8 mouse cellular contexts compared by ENCODE assay signal in genomic region chr10:21188564-21189274, GRCm38 (mm10). TPM values are rescaled to one million over a fixed set of nuclear protein-coding genes. Genes with fewer than 3 reads are reported as not detected.
DNase-seq lines count a peak whose midpoint lies in the region; ATAC-seq and TF ChIP-seq lines count a peak whose summit lies in the region.

No protein-coding gene starts in this region.

- H3K27me3 ChIP-seq in limb, embryonic 10.5 days (ENCODE audit: low read depth, poor library complexity, severe bottlenecking) = no peaks in the 10 kb centered on the region
- peaks cover 6% of the 10 kb centered on the region for H3K27me3 ChIP-seq in midbrain, embryonic 12.5 days

- TF ChIP-seq CTCF in cortical plate, adult 2 months (IDR thresholded peaks at IDR 0.05; ENCODE audit: extremely low read depth, insufficient read depth, low read length) = peak; percentile 68

- DNase-seq in 416B (ENCODE audit: low read depth) (peak; percentile 87), ZHBTc4 (ENCODE audit: low read depth, low spot score) (peak; percentile 72)
- DNase-seq in kidney, adult 18-20 months = peak; percentile 23
- peak; percentile 45 for DNase-seq in limb, embryonic 10.5 days (ENCODE audit: low spot score)
- peak; percentile 50 to 62 for DNase-seq in spleen, postnatal 10 days (ENCODE audit: low spot score in 2 of 2)

- 32% methylated on average over 11 of the region's 11 CpGs for WGBS in limb, embryonic 10.5 days
- 26% methylated on average over 11 of the region's 11 CpGs for WGBS in midbrain, embryonic 12.5 days

- H3K4me1 ChIP-seq in cortical plate, adult 2 months (ENCODE audit: control insufficient read depth, insufficient read depth, low read length) = no peaks in the 10 kb centered on the region
- H3K4me1 ChIP-seq in limb, embryonic 10.5 days = no peaks in the 10 kb centered on the region
- peaks cover 8% of the 10 kb centered on the region; the same call in 1 of the 2 replicates for H3K4me1 ChIP-seq in midbrain, embryonic 12.5 days

- no peak overlapping the region for H3K27ac ChIP-seq in cortical plate, adult 2 months (ENCODE audit: insufficient read depth, low read length)
- no peak overlapping the region for H3K27ac ChIP-seq in limb, embryonic 10.5 days
- H3K27ac ChIP-seq in midbrain, embryonic 12.5 days (replicated peaks) = no peak overlapping the region

- no peaks in the 10 kb centered on the region for H3K36me3 ChIP-seq in limb, embryonic 10.5 days
- H3K36me3 ChIP-seq in midbrain, embryonic 12.5 days = no peaks in the 10 kb centered on the region

- H3K9me3 ChIP-seq in limb, embryonic 10.5 days (replicated peaks) = no peaks in the 10 kb centered on the region
- H3K9me3 ChIP-seq in midbrain, embryonic 12.5 days = no peaks in the 10 kb centered on the region

- ATAC-seq in granulocyte monocyte progenitor cell, adult 5-6 weeks (replicated peaks; ENCODE audit: poor library complexity, severe bottlenecking) = peak; percentile 24; the same call in 1 of the 2 replicates
- peak; percentile 54; the same call in 1 of the 2 replicates for ATAC-seq in midbrain, embryonic 12.5 days (ENCODE audit: low FRiP score, low read depth)

- peak overlapping the region; percentile 21 for H3K4me3 ChIP-seq in cortical plate, adult 2 months (ENCODE audit: insufficient read depth, low read length)
- peak overlapping the region; percentile 40 for H3K4me3 ChIP-seq in limb, embryonic 10.5 days
- peak overlapping the region; percentile 30 for H3K4me3 ChIP-seq in midbrain, embryonic 12.5 days

- peak overlapping the region; percentile 47 for H3K4me2 ChIP-seq in midbrain, embryonic 12.5 days (replicated peaks)

- H3K9ac ChIP-seq in midbrain, embryonic 12.5 days (replicated peaks) = no peak overlapping the region

- no peak for TF ChIP-seq POLR2A in cortical plate, adult 2 months (IDR thresholded peaks at IDR 0.05; ENCODE audit: extremely low read depth, insufficient read depth, low read length)

RNA-seq across cellular contexts. Expression of gene Myb, which starts 27.9 kb away (rescaled TPM):
- 0.44 and 0.56 TPM in 2 replicates for polyA plus RNA-seq in cortical plate, adult 2 months (2012; rRNA removed)
- 711 and 754 TPM in 2 replicates for total RNA-seq in granulocyte monocyte progenitor cell, adult 5-6 weeks (2014; fragmentation: Nextera tagmentation)
- total RNA-seq in granulocyte monocyte progenitor cell, adult 5-6 weeks (2017) = 604 and 618 TPM in 2 replicates
- polyA plus RNA-seq in limb, embryonic 10.5 days (2016; fragmentation: Nextera tagmentation; extraction: Ambion mirVana) = 4.0 and 5.2 TPM in 2 replicates
- 5.9 and 7.1 TPM in 2 replicates for polyA plus RNA-seq in midbrain, embryonic 12.5 days (2016; fragmentation: Nextera tagmentation; extraction: Ambion mirVana)

Comparison
In these comparisons a context has a peak if more than half of its experiments do, and no peak if none do; other contexts are left out.
1. DNase-seq: peak in every context shown above with its lines; median percentile 87 in 416B; 72 in ZHBTc4; 56 in spleen, postnatal 10 days; 45 in limb, embryonic 10.5 days; 23 in kidney, adult 18-20 months.